Mouse (Mus musculus) hindbrain, embryonic 16.5 days (tissue): ENCODE results near the gene Hsd11b1. TPM values are rescaled to one million over a fixed set of nuclear protein-coding genes. Genes with fewer than 3 reads are reported as not detected.
"Not testable (repeated sequence)": the region's sequence is repeated elsewhere in the genome, so short reads cannot be mapped to it uniquely, and the experiment has no call there.

ENCODE experiments used
- ATAC-seq: fragments of 200-750 bp; cut with Nextera tagmentation; 2 replicates; pipeline ENCODE4 v1.8.0; 2017; ENCODE audit warnings: moderate TSS enrichment, moderate library complexity
- H3K27ac ChIP-seq: fragments of 300-500 bp; sonication (generic); 2 replicates; pipeline ENCODE4 v1.5.1; 2014; ENCODE audit warnings: low read depth, mild to moderate bottlenecking, control low read depth, low read length, moderate library complexity
- H3K27me3 ChIP-seq: fragments of 300-500 bp; sonication (generic); replicated peaks from 2 replicates; pipeline ENCODE4 v1.6.1; 2014; ENCODE audit warnings: low read length; ENCODE audit not compliant: control insufficient read depth, insufficient read depth
- H3K36me3 ChIP-seq: fragments of 300-500 bp; sonication (generic); 2 replicates; pipeline ENCODE4 v1.6.1; 2014; ENCODE audit warnings: mild to moderate bottlenecking, low read length, moderate library complexity, mixed read lengths; ENCODE audit not compliant: control insufficient read depth, insufficient read depth
- H3K4me1 ChIP-seq: fragments of 300-500 bp; sonication (generic); 2 replicates; pipeline ENCODE4 v1.6.1; 2014; ENCODE audit warnings: low read depth, low read length; ENCODE audit not compliant: control insufficient read depth, insufficient read depth
- H3K4me2 ChIP-seq: fragments of 300-500 bp; sonication (generic); 2 replicates; pipeline ENCODE4 v1.6.1; 2014; ENCODE audit warnings: mild to moderate bottlenecking, low read length, control low read depth, moderate library complexity
- H3K4me3 ChIP-seq: fragments of 300-500 bp; sonication (generic); 2 replicates; pipeline ENCODE4 v1.5.1; 2014; ENCODE audit warnings: mild to moderate bottlenecking, low read length, control low read depth, moderate library complexity
- H3K9ac ChIP-seq: fragments of 300-500 bp; sonication (generic); 2 replicates; pipeline ENCODE4 v1.6.1; 2014; ENCODE audit warnings: low read depth, mild to moderate bottlenecking, control low read depth, low read length, moderate library complexity
- H3K9me3 ChIP-seq: fragments of 300-500 bp; sonication (generic); 2 replicates; pipeline ENCODE4 v1.6.1; 2014; ENCODE audit warnings: mild to moderate bottlenecking, low read length, moderate library complexity; ENCODE audit not compliant: control insufficient read depth
- WGBS: fragments of 180-500 bp; shearing (Covaris S2); extraction: QIAGEN DNeasy Blood & Tissue Kit; methylation state at CpG from one replicate; pipeline ENCODE4 v1.1.7; 2014; 5-methylcytosine and 5-hydroxymethylcytosine counted together
- polyA plus RNA-seq: library from polyadenylated mRNA; unstranded; fragments of >200 nt; fragmentation: Nextera tagmentation; extraction: Ambion mirVana; gene quantifications from 2 replicates; pipeline ENCODE4 v1.2.1, GENCODE M21; 2015

The Hsd11b1 gene
- polyA plus RNA-seq, 1 experiment from 2014 or later = 0.89 TPM

- no peaks in the 10 kb centered on the region for H3K36me3 ChIP-seq
- no peak for ATAC-seq
- H3K27me3 ChIP-seq = no peaks in the 10 kb centered on the region
- H3K9ac ChIP-seq = no peak overlapping the region
- H3K4me2 ChIP-seq = no peak overlapping the region
- H3K27ac ChIP-seq = no peak overlapping the region
- no peak overlapping the region for H3K4me3 ChIP-seq
- H3K4me1 ChIP-seq = no peaks in the 10 kb centered on the region
- H3K9me3 ChIP-seq = no peaks in the 10 kb centered on the region
These were observed 1.9 kb upstream of the Hsd11b1 start for GRCm38 (mm10) chr1:193265734-193266133.

GRCm38 (mm10) chr1:193263026-193263907 is 608 bp downstream of the Hsd11b1 start:
- no peak overlapping the region for H3K4me2 ChIP-seq
- H3K4me3 ChIP-seq = no peak overlapping the region
- H3K27me3 ChIP-seq = no peaks in the 10 kb centered on the region
- H3K27ac ChIP-seq = no peak overlapping the region
- WGBS = 71% methylated on average over 8 of the region's 8 CpGs
- H3K9me3 ChIP-seq = no peaks in the 10 kb centered on the region
- no peaks in the 10 kb centered on the region for H3K4me1 ChIP-seq
- no peak for ATAC-seq
- no peak overlapping the region for H3K9ac ChIP-seq
- no peaks in the 10 kb centered on the region for H3K36me3 ChIP-seq

DNA sequence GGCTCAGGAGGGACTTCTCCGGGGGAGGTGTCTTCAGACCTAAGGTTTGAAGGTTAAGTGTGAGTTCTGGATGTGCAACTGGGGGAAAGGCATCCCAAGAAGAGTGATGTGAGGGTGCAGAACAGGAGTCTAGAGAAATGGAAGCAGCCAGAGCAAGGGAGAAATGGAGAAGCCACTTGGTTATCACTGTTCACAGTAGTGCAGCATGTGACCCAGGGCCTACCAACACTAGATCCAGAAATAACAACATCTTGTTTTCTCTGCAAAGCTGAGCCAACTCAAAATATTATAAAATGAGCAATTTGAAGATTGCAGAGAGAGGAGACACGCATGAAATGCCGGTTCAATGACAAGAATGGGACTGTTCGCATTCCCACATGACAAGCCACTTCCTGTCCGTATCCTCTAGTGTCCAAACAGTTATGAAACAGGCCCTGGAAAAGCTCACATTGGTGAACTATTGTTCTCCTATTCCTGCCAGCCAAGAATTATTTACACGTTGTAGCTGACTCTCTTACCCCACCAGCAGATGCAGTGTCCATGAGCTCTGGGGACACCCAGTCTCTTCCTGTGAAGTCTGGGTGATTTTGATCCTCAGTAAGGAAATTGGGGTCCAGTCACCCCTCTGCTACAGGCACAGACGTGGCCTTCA is 1.9 kb downstream of the Hsd11b1 start:
- no peaks in the 10 kb centered on the region for H3K4me1 ChIP-seq
- H3K9ac ChIP-seq = no peak overlapping the region
- no peaks in the 10 kb centered on the region for H3K27me3 ChIP-seq
- H3K27ac ChIP-seq = no peak overlapping the region
- H3K9me3 ChIP-seq = no peaks in the 10 kb centered on the region
- H3K4me2 ChIP-seq = no peak overlapping the region
- H3K36me3 ChIP-seq = no peaks in the 10 kb centered on the region
- ATAC-seq = no peak
- WGBS = 71% methylated on average over 7 of the region's 7 CpGs
- no peak overlapping the region for H3K4me3 ChIP-seq

DNA sequence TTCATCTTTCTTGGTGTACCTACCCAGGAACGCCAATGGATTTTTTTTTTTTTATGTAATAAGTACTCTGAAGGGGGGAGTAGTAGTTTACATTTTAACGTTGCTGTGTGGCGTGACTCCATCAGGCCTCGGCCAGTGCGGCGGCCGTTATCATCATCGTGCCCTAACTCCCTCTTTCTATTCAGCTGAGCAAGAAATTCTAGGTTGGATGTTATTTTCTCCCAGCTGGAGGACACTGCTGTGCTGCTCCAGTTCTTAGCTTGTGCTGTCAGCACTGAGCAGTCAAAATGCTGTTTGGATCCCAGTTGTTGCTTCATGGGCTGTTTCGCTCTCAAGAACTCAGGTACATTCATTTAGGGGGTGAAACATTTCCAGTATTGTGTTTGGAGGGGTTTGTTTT is 4.3 kb downstream of the Hsd11b1 start:
- Histone ChIP-seq H3K9me3 (no peaks in the 10 kb centered on the region), H3K4me2 (no peak overlapping the region), H3K27me3 (no peaks in the 10 kb centered on the region), H3K4me1 (no peaks in the 10 kb centered on the region; the same call in 1 of the 2 replicates), H3K36me3 (no peaks in the 10 kb centered on the region), H3K9ac (no peak overlapping the region), H3K27ac (no peak overlapping the region), H3K4me3 (no peak overlapping the region)
- ATAC-seq = no peak
- 88% methylated on average over 9 of the region's 9 CpGs for WGBS

DNA sequence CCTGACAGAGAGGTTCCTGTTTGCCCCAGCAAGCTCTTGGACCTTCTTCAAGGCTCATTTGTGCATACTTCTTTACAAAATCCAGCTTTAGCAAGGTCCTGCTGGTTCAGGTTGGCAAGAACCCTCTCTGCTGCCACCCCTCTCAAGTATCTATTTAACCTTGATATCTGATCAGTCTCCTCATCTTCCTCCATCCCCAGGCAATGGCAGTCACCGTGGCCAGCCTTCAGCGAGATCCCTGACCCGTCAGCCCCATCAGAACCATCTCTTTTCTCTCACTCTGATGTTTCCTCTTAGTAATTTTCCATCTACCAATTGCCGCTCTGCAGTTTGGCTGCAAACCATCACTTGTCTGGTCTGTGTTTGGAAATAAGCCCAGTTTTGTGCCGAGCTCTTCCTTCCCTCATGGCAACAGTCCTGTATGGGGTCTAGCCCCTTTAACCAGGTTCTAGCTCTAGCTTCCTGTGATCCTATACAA is 7.2 kb downstream of the Hsd11b1 start:
- no peak overlapping the region for H3K4me2 ChIP-seq
- H3K27me3 ChIP-seq = no peaks in the 10 kb centered on the region
- WGBS = 50% methylated on average over 5 of the region's 5 CpGs

GRCm38 (mm10) chr1:193256289-193256577 is 7.6 kb downstream of the Hsd11b1 start:
- no peak; the same call in 1 of the 2 replicates for ATAC-seq
- H3K4me3 ChIP-seq = no peak overlapping the region
- H3K27me3 ChIP-seq = no peaks in the 10 kb centered on the region
- H3K9me3 ChIP-seq = no peaks in the 10 kb centered on the region
- no peak overlapping the region for H3K27ac ChIP-seq
- H3K4me1 ChIP-seq = no peaks in the 10 kb centered on the region; the same call in 1 of the 2 replicates
- H3K36me3 ChIP-seq = no peaks in the 10 kb centered on the region
- no peak overlapping the region for H3K4me2 ChIP-seq
- H3K9ac ChIP-seq = no peak overlapping the region

More for the DNA sequence above, 7.2 kb downstream of the Hsd11b1 start:
- Histone ChIP-seq H3K27ac (no peak overlapping the region), H3K36me3 (no peaks in the 10 kb centered on the region), H3K4me3 (no peak overlapping the region), H3K4me1 (no peaks in the 10 kb centered on the region; the same call in 1 of the 2 replicates), H3K9me3 (no peaks in the 10 kb centered on the region), H3K9ac (no peak overlapping the region)
- 0 out of 2 replicates have a peak, but pooled peaks have one; percentile 14 for ATAC-seq

DNA sequence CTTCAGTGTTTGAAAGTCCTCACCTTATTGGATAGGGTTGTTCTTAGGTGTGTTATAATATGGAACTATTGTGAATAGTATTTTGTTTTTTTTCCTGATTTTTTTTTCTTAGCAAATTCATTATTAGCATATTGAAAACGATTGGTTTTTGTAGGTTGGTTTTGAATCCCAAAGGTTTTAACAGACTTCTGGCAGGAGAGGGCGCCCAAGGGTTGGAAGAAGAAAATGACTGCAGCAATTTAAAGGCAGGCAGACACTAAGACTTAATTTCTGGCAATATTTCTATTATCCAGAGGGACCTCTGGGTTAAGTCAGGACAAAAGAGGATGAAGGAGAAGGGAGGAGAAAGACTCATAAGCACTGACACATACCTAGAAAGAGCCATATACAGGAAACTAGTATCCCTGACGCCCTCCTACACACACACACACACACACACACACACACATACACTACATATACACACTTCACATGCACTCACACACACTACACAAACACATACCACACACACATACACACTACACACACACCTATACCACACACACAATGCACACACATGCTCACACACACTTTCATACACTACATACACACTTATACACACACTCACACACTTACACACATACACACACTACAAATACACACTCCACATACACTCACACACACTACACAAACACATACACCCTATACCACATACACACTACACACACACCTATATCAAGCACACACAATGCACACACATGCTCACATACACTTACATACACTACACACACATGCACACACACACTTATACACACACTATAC is 8.2 kb downstream of the Hsd11b1 start:
- Histone ChIP-seq H3K4me3 (no peak overlapping the region), H3K9me3 (no peaks in the 10 kb centered on the region), H3K4me1 (no peaks in the 10 kb centered on the region; the same call in 1 of the 2 replicates), H3K4me2 (no peak overlapping the region), H3K9ac (no peak overlapping the region), H3K27ac (no peak overlapping the region), H3K36me3 (no peaks in the 10 kb centered on the region), H3K27me3 (no peaks in the 10 kb centered on the region)
- peak; percentile 65 for ATAC-seq
- WGBS = 30% methylated on average over 3 of the region's 3 CpGs

DNA sequence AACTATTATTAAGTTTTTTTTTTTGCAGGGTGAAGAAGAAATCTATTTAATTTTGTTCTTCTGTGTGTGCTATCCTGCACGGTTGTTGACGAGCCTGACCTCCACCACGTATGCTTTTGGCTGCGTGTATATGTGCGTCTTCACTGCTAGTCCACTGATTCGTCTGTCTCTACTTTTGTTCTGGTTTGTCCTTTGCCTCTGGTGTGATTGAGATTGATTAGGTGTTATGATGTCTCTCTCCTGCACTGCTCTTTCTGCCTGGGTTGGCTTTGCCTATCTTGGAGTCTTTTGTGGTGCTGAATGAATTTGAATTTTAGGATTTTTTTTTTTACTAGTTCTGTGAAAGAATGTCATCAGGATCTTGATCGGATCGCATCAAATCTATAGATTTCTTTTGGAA is 8.8 kb downstream of the Hsd11b1 start:
- H3K27ac ChIP-seq = no peak overlapping the region
- H3K36me3 ChIP-seq = no peaks in the 10 kb centered on the region
- WGBS = 66% methylated on average over 8 of the region's 8 CpGs
- no peak overlapping the region for H3K9ac ChIP-seq
- H3K4me1 ChIP-seq = no peaks in the 10 kb centered on the region; the same call in 1 of the 2 replicates
- no peak overlapping the region for H3K4me2 ChIP-seq
- no peaks in the 10 kb centered on the region for H3K27me3 ChIP-seq
- H3K4me3 ChIP-seq = no peak overlapping the region
- no peaks in the 10 kb centered on the region for H3K9me3 ChIP-seq
- no peak for ATAC-seq

GRCm38 (mm10) chr1:193253895-193254294 is 10.0 kb downstream of the Hsd11b1 start:
- not testable (repeated sequence) for H3K9me3 ChIP-seq, H3K9ac ChIP-seq, H3K4me3 ChIP-seq, H3K27me3 ChIP-seq, H3K36me3 ChIP-seq, H3K4me2 ChIP-seq, H3K4me1 ChIP-seq, ATAC-seq, H3K27ac ChIP-seq
- 80% methylated on average over 3 of the region's 3 CpGs for WGBS
